Mouse (Mus musculus) yolk sac, embryonic 10.5 days (tissue): ENCODE results near the gene Gm20604.

ENCODE experiments used
- DNase-seq: peaks from one replicate; pipeline ENCODE4 v3.0.0-alpha.2; 2017; ENCODE audit warnings: low spot score

The Gm20604 gene

GRCm38 (mm10) chr12:102705906-102706640 lies 52.4 kb downstream of the Gm20604 start:
- DNase-seq: no peak

GRCm38 (mm10) chr12:102705216-102705871 lies 53.1 kb downstream of the Gm20604 start:
- DNase-seq: peak; percentile 61

- DNase-seq: peak; percentile 63
Observed at GRCm38 (mm10) chr12:102704457-102705198, 53.8 kb downstream of the Gm20604 start, which contains the start of gene Itpk1. Itpk1 (minus strand) TSS chr12:102704930.

GRCm38 (mm10) chr12:102703921-102704408 lies 54.5 kb downstream of the Gm20604 start:
- DNase-seq: no peak

- no peak for DNase-seq
Observed at GRCm38 (mm10) chr12:102703441-102703840, 55.0 kb downstream of the Gm20604 start.

- DNase-seq: no peak
Observed at GRCm38 (mm10) chr12:102703111-102703412, 55.4 kb downstream of the Gm20604 start.

- peak; percentile 59 for DNase-seq
Observed at GRCm38 (mm10) chr12:102702356-102703110, 55.9 kb downstream of the Gm20604 start.

GRCm38 (mm10) chr12:102701691-102702207 lies 56.7 kb downstream of the Gm20604 start:
- DNase-seq: no peak

- no peak for DNase-seq
Observed at GRCm38 (mm10) chr12:102700453-102700852, 58.0 kb downstream of the Gm20604 start.

GRCm38 (mm10) chr12:102699156-102699555 lies 59.3 kb downstream of the Gm20604 start:
- no peak for DNase-seq

GRCm38 (mm10) chr12:102698089-102698684 lies 60.3 kb downstream of the Gm20604 start:
- DNase-seq: no peak

GRCm38 (mm10) chr12:102697381-102697780 lies 61.1 kb downstream of the Gm20604 start:
- no peak for DNase-seq

GRCm38 (mm10) chr12:102696635-102697354 lies 61.7 kb downstream of the Gm20604 start:
- DNase-seq: no peak

- DNase-seq: no peak
Observed at GRCm38 (mm10) chr12:102695369-102696239, 62.9 kb downstream of the Gm20604 start.

GRCm38 (mm10) chr12:102691761-102692160 lies 66.7 kb downstream of the Gm20604 start:
- DNase-seq: no peak
